Mouse (Mus musculus) neural tube, embryonic 14.5 days (tissue): ENCODE results near the gene H13. TPM values are rescaled to one million over a fixed set of nuclear protein-coding genes. Genes with fewer than 3 reads are reported as not detected.

Source experiments
- ATAC-seq: fragments of 200-750 bp; cut with Nextera tagmentation; 2 replicates; pipeline ENCODE4 v1.8.0; 2017; ENCODE audit warnings: low read depth, mild to moderate bottlenecking, moderate TSS enrichment, moderate library complexity
- H3K27ac ChIP-seq: fragments of 300-500 bp; sonication (generic); 2 replicates; pipeline ENCODE4 v1.5.1; 2014; ENCODE audit warnings: low read depth, mild to moderate bottlenecking, control low read depth, low read length, moderate library complexity, mixed read lengths
- H3K27me3 ChIP-seq: fragments of 300-500 bp; sonication (generic); 2 replicates; pipeline ENCODE4 v1.6.1; 2014; ENCODE audit warnings: low read length; ENCODE audit not compliant: control insufficient read depth, insufficient read depth
- H3K36me3 ChIP-seq: fragments of 300-500 bp; sonication (generic); 2 replicates; pipeline ENCODE4 v1.6.1; 2014; ENCODE audit warnings: low read length, mixed read lengths; ENCODE audit not compliant: control insufficient read depth, insufficient read depth
- H3K4me1 ChIP-seq: fragments of 300-500 bp; sonication (generic); 2 replicates; pipeline ENCODE4 v1.6.1; 2014; ENCODE audit warnings: low read length; ENCODE audit not compliant: control insufficient read depth, insufficient read depth
- H3K4me2 ChIP-seq: fragments of 300-500 bp; sonication (generic); 2 replicates; pipeline ENCODE4 v1.6.1; 2014; ENCODE audit warnings: mild to moderate bottlenecking, low read depth, low read length, control low read depth
- H3K4me3 ChIP-seq: fragments of 300-500 bp; sonication (generic); 2 replicates; pipeline ENCODE4 v1.5.1; 2014; ENCODE audit warnings: low read depth, low read length, control low read depth, mixed read lengths
- H3K9ac ChIP-seq: fragments of 300-500 bp; sonication (generic); replicated peaks from 2 replicates; pipeline ENCODE4 v1.6.1; 2014; ENCODE audit warnings: low read depth, mild to moderate bottlenecking, control low read depth, low read length, mixed read lengths
- H3K9me3 ChIP-seq: fragments of 300-500 bp; sonication (generic); 2 replicates; pipeline ENCODE4 v1.6.1; 2016; ENCODE audit warnings: low read length; ENCODE audit not compliant: control insufficient read depth
- WGBS: fragments of 180-500 bp; shearing (Covaris S2); extraction: QIAGEN DNeasy Blood & Tissue Kit; methylation state at CpG from one replicate; pipeline ENCODE4 v1.1.7; 2014; 5-methylcytosine and 5-hydroxymethylcytosine counted together
- polyA plus RNA-seq: library from polyadenylated mRNA; unstranded; fragments of >200 nt; fragmentation: Nextera tagmentation; extraction: Ambion mirVana; gene quantifications from 2 replicates; pipeline ENCODE4 v1.2.1, GENCODE M21; 2014

Gene H13
- polyA plus RNA-seq, 1 experiment from 2014 or later, result 160 TPM

DNA sequence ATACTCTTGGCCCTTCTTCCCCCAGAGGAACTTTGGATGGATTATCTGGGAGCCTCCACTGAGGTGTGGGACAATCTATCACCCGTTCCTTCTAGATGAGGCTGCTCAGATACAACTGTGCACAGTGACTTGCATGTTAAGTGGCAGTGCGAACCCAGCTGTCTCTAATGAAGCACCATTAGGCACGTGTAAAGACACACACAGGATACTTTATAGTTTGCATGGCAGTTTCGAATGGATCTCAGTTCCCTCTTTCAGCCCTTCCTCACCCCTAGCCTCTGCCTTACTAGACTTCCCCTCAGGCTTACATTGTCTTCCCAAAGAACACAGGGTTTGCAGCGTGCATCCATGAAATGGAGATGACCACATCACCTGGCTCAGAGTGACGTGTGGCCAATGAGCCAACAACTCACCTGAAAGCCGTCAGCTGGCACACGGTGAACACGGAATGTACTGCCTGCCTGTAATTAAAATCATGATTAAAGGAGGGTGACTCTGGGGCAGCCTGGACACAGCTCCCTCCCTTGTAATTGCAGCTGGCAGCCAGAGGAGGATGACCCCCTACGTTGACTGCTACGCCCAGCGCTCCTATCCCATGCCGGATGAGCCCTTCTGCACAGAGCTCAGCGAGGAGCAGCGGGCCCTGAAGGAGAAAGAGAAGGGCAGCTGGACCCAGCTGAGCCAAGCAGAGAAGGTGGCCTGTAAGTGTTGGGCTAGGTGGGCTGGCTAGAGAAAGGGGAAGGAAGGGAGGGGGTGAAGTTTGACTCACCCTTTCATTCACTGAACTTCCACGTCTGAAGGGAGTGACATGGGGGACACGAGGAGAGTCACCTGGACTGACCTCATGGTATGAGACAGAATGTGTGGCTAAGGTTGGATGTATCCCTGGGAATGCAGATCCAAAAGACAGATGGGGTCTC, 87.5 kb downstream of the H13 start:
- Histone ChIP-seq H3K4me1 (peaks cover 4% of the 10 kb centered on the region; the same call in 1 of the 2 replicates), H3K36me3 (no peaks in the 10 kb centered on the region), H3K27ac (no peak overlapping the region), H3K9me3 (no peaks in the 10 kb centered on the region), H3K27me3 (no peaks in the 10 kb centered on the region), H3K4me2 (no peak overlapping the region), H3K4me3 (no peak overlapping the region), H3K9ac (no peak overlapping the region)
- 59% methylated on average over 17 of the region's 17 CpGs for WGBS
- ATAC-seq, result peak; percentile 45; the same call in 1 of the 2 replicates

DNA sequence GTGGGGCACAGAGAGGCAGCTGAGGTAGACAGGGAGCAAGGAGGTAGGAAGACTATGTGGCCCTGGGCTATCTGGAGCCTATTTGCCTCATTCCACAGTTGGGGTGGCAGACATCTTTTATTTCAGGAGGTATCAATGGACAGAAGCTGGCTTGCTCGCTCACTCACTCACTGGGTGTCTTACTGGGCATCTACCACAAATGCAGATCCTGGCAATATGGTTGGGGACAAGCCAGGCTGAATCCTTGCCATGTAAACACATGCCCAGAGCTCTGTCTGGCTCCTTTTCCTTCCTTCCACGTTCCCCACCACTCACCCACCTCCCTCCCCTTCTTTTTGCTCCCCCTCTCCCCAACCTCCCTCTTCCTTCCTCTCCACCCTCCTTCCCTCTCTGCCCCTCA, 88.2 kb downstream of the H13 start:
- Histone ChIP-seq H3K9me3 (no peaks in the 10 kb centered on the region), H3K27ac (no peak overlapping the region), H3K4me1 (peaks cover 4% of the 10 kb centered on the region; the same call in 1 of the 2 replicates), H3K36me3 (no peaks in the 10 kb centered on the region), H3K27me3 (no peaks in the 10 kb centered on the region), H3K4me2 (no peak overlapping the region), H3K4me3 (no peak overlapping the region), H3K9ac (no peak overlapping the region)
- no peak for ATAC-seq
- WGBS, result 86% methylated on average over 2 of the region's 2 CpGs

Other genes starting within 250 kb of the H13 start
- gene Defb23, start 204.8 kb upstream of the H13 start, polyA plus RNA-seq, result not detected in 2 replicates
- gene Defb20, start 192.4 kb upstream of the H13 start, polyA plus RNA-seq, result not detected in 2 replicates
- gene Defb22, start 179.3 kb upstream of the H13 start, polyA plus RNA-seq, result not detected in 2 replicates
- not detected in 2 replicates for gene Defb26, start 157.8 kb upstream of the H13 start, polyA plus RNA-seq
- not detected in 2 replicates for gene Defb28, start 151.2 kb upstream of the H13 start, polyA plus RNA-seq
- gene Defb29, start 129.4 kb upstream of the H13 start, polyA plus RNA-seq, result not detected in 2 replicates
- gene Gm17416, start 100.1 kb upstream of the H13 start, polyA plus RNA-seq, result not detected in 2 replicates
- not detected in 2 replicates for gene Defb21, start 96.7 kb upstream of the H13 start, polyA plus RNA-seq
- gene Defb19, start 89.1 kb upstream of the H13 start, polyA plus RNA-seq, result not detected in 2 replicates
- gene Defb45, start 70.1 kb upstream of the H13 start, polyA plus RNA-seq, result not detected in 2 replicates
- gene Defb36, start 65.1 kb upstream of the H13 start, polyA plus RNA-seq, result not detected in 2 replicates
- gene Defb25, start 46.4 kb upstream of the H13 start, polyA plus RNA-seq, result not detected in 2 replicates
- gene Rem1, start 42.5 kb upstream of the H13 start, polyA plus RNA-seq, result 0.33 TPM in 1 of 2 replicates, not detected in the other
- gene Mcts2, start 17.6 kb downstream of the H13 start, polyA plus RNA-seq, result 40.2 and 43.8 TPM in 2 replicates
- gene Id1, start 66.8 kb downstream of the H13 start, polyA plus RNA-seq, result 49.9 and 50.4 TPM in 2 replicates
- 3.6 and 4.5 TPM in 2 replicates for gene Cox4i2, start 84.7 kb downstream of the H13 start, polyA plus RNA-seq
- 142 and 159 TPM in 2 replicates for gene Bcl2l1, start 162.3 kb downstream of the H13 start, polyA plus RNA-seq
- 7.5 and 12.6 TPM in 2 replicates for gene Tpx2, start 178.5 kb downstream of the H13 start, polyA plus RNA-seq
- not detected in 2 replicates for gene Mylk2, start 241.9 kb downstream of the H13 start, polyA plus RNA-seq